Mouse (Mus musculus): ENCODE results near the gene Utf1.

GRCm38 (mm10) chr7:139968428-139968827, 24.8 kb downstream of the Utf1 start:
- TF ChIP-seq CTCF (conservative IDR thresholded peaks at IDR 0.05 in 1 of 2, IDR thresholded peaks at IDR 0.05 in 1 of 2; ENCODE audit: low read depth in 2 of 2, low read length in 2 of 2) (no peak), ZNF384 (IDR thresholded peaks at IDR 0.05; ENCODE audit: low read depth, low read length) (peak; percentile 81), ZMIZ1 (IDR thresholded peaks at IDR 0.05; ENCODE audit: low read depth, low read length) (peak; percentile 51; the same call in 1 of the 2 replicates), MXI1 (IDR thresholded peaks at IDR 0.05; ENCODE audit: low read depth, low read length) (0 out of 2 replicates have a peak, but pooled peaks have one; percentile 65), RCOR1 (conservative IDR thresholded peaks at IDR 0.05; ENCODE audit: low read depth, low read length) (peak; percentile 67), MAX (IDR thresholded peaks at IDR 0.05; ENCODE audit: low read length) (peak; percentile 7; the same call in 1 of the 2 replicates), EP300 (IDR thresholded peaks at IDR 0.05; ENCODE audit: low read length) (peak; percentile 86), IRF4 (IDR thresholded peaks at IDR 0.05; ENCODE audit: low read depth, low read length) (peak; percentile 56; the same call in 1 of the 2 replicates), CHD2 (IDR thresholded peaks at IDR 0.05; ENCODE audit: low read length) (peak; percentile 85), POLR2A (IDR thresholded peaks at IDR 0.05; ENCODE audit: low read depth, low read length) (no peak; the same call in 1 of the 2 replicates), ZKSCAN1 (IDR thresholded peaks at IDR 0.05; ENCODE audit: borderline replicate concordance, low read depth, low read length) (no peak), E2F4 (IDR thresholded peaks at IDR 0.05; ENCODE audit: insufficient replicate concordance, low read depth, low read length) (no peak)
